Mouse (Mus musculus) left cerebral cortex, postnatal 14 days (tissue): Measurements from ENCODE around the gene Prkar2b. TPM values are rescaled to one million over a fixed set of nuclear protein-coding genes. Genes with fewer than 3 reads are reported as not detected.
A peak's percentile ranks its signal among the peaks of the same experiment; 100 is the strongest.

Experiments
- DNase-seq, 2 experiments: peaks; one replicate each; pipeline ENCODE4 v3.0.0; 2021 to 2022; ENCODE audit warnings: low spot score in 2 of 2, mixed read lengths in 1 of 2
- intact Hi-C: fragments of 180-260 bp; cut with DNase I; formaldehyde crosslinking; loops from one replicate; pipeline ENCODE4 v1.15.1; 2025
- total RNA-seq, 2 experiments: library from RNA; stranded (reverse); gene quantifications; 2 replicates each; pipeline ENCODE4 v1.2.3; 2021

The Prkar2b gene
- total RNA-seq, 2 experiments from 2014 or later = 108 to 113 TPM

- no peak for DNase-seq
- intact Hi-C loops = no loop called here
Measured at GRCm38 (mm10) chr12:32074271-32074670, 13.2 kb upstream of the Prkar2b start.

GRCm38 (mm10) chr12:32066004-32066403 lies 4.9 kb upstream of the Prkar2b start:
- intact Hi-C loops = no loop called here
- no peak for DNase-seq

DNA sequence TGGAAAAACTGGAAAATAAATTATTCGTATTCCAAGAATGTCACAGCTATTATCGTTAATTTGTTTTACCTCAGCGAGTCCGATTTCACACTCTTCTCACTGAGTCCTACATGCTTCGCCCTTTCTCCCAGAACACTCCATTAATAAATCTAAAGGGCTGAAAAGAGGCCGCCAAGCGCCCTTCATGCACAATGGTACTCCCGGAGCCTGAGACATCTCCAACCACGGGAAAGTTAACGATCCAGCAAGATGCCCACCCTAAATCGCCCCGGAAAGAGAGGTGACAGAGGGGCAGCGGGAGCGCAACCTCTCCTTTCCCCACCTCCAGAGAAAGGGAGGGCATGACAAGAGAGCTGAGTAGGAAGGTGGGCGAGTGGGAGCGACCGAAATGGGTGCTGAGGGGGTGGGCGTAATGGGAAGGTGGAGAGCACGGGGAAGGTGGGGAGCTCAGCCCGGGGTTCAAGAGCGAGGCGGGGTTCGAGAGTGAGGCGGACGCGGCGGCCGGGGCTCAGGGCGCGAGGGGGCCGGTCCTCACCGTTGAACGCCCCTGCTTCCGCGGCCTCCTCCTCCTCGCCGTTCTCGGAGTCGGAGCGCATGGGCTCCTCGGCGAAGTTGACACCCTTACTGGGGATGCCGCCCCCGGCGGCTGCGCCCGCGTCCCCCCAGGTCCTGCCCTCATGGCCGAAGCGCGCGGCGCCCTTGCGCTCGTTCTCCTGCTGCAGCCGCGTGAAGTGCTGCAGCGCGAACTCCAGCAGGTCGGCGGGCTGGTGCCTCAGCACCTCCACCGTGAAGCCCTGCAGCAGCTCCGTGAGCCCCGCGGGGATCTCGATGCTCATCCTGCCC lies 628 bp downstream of the Prkar2b start:
- peak in 1 of 2 experiments; percentile 33 for DNase-seq
- intact Hi-C loops = loop anchor here (5.0 kb wide), 2 partner anchors 88 to 187 kb away; no protein-coding TSS in a partner anchor

DNA sequence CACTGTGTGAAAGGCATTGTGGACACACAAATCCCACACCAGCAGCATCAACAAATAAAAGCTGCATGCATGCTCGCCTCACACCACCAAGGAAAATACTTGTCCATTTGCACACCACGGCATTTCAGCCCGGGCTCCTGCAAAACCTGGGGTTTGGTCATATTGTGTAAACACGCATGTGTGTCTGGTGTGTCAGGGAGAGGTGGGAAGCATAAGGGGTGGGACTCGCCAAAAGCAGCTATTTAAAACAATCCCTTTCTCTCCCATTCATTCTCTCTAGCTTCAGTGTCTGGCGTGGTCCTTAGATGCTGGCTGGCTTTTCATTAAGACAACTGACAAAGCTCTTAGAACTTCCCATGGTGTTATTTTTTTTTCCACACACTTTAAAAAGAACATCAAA lies 1.4 kb downstream of the Prkar2b start:
- intact Hi-C loops = loop anchor here (5.0 kb wide), 3 partner anchors 83 to 188 kb away; no protein-coding TSS in a partner anchor
- DNase-seq = no peak

DNA sequence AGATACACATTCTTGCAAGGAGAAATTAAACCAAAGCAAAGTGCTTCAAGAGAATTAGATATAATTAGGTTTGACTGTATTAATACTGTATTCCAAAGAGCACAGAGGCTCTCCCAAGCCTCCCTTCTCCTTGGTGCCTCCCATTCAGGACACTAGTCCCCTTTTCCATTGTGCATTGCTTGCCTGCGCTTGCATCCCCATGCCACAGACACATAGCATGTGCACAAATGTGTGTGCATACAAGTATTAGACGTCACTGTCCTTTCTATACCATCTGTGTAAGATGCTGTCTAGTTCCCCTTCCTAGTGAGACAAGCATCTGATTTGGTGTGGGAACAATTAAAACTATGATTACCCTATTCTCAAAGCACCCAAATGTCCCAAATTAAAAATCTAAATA lies 2.0 kb downstream of the Prkar2b start:
- intact Hi-C loops = loop anchor here (5.0 kb wide), 1 partner anchor 83 kb away; no protein-coding TSS in a partner anchor
- DNase-seq = no peak

DNA sequence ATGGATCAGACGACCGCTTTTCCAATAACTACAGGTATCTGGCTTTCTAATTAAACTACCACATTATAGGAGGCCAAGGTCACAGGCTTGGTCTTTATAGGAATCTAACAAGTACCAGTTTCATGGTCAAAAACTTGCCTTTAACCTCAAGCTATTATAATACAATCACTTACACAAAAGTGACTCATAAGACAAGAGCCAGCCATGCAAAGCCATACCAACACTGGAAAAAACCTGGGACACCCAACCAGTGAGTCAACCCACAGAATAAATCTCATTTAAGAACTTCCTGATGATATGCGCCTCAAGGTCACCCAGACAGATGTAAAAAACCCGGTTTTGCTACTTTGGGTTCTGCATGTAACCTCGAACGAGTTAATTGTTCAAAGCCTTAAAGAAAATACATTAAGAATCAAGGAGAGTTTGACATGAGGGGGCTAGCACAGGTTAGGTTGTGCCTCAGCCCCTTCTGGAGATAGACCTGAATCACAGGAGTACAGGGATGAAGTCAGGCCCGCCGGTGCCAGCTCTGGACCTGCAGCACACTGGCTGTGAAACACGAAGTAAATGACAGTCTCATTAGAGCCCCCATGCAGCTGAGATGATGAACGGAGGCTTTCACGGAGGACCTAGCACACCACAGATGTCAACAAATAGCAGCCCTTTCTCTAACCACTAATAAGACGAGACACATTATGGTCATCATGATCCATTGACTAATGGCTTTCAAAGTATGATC lies 3.5 kb downstream of the Prkar2b start:
- DNase-seq = no peak
- intact Hi-C loops = loop anchor here (5.0 kb wide), 1 partner anchor 85 kb away; no protein-coding TSS in a partner anchor

GRCm38 (mm10) chr12:32055797-32056196 lies 5.3 kb downstream of the Prkar2b start:
- intact Hi-C loops = loop anchor here (5.0 kb wide), 1 partner anchor 87 kb away; no protein-coding TSS in a partner anchor

GRCm38 (mm10) chr12:32054476-32055166 lies 6.5 kb downstream of the Prkar2b start:
- intact Hi-C loops = loop anchor here (5.0 kb wide), 1 partner anchor 88 kb away; no protein-coding TSS in a partner anchor
- DNase-seq = no peak

More at GRCm38 (mm10) chr12:32055797-32056196, 5.3 kb downstream of the Prkar2b start:
- no peak for DNase-seq

- no peak for DNase-seq
Measured at GRCm38 (mm10) chr12:32053637-32054366, 7.3 kb downstream of the Prkar2b start.

GRCm38 (mm10) chr12:32052882-32053281 lies 8.2 kb downstream of the Prkar2b start:
- intact Hi-C loops = no loop called here
- DNase-seq = no peak

More at GRCm38 (mm10) chr12:32053637-32054366, 7.3 kb downstream of the Prkar2b start:
- intact Hi-C loops = no loop called here

DNA sequence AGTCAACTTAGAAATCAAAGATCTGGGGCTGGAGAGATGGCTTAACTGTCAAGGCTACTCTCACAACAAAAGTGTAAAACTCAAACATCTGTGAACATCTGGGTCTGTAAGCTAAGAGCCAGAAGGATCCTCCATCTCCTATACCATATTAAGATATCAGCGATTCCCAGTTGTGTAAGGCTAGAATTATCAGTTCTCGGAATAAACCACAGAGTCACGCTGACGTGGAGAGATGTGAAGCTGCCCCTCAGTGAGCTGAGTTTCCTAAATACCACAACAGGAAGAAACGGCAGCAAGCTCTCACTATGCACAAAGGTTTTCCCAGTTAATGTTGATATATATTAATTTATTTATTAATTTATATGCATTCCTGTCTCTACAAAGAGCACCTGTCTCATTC lies 10.9 kb downstream of the Prkar2b start:
- DNase-seq = no peak

DNA sequence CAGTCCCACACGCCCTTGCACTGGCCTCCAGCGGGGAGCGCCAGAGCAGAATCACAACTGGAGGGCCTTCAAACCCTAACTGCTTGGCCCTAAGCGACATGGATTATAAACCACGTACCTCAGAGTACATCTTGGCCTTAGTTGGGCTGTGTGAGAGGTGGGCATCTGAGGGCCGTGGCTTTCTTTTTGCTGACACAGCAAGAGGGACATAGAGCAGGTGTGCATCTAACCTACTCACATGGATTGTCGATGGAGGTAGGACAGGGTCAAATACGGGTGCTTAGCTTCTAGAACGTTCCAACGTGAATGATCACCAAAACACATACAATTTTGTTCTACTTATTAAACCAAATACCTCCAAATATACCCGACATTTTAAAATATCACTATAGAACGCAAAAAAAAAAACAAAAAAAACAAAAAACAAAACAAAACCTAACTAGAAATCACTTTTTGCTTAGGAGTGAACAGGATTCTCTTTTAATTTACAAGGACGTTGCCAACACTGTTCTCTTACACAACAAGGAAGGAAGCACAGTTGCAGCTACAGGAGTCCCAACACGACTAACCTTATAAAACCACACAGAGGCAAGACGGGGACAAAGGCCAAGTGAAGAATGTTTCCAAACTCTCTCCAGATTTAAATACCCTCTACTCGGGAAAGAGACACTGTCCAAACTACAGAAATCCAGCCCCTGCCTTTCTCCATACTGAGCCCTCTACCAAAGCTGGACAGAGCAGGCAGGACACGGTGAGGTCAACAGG lies 15.3 kb downstream of the Prkar2b start:
- intact Hi-C loops = no loop called here
- no peak for DNase-seq

More for the DNA sequence above, 10.9 kb downstream of the Prkar2b start:
- intact Hi-C loops = no loop called here

- DNase-seq = no peak
- intact Hi-C loops = no loop called here
Measured at GRCm38 (mm10) chr12:32044487-32045134, 16.5 kb downstream of the Prkar2b start.

DNA sequence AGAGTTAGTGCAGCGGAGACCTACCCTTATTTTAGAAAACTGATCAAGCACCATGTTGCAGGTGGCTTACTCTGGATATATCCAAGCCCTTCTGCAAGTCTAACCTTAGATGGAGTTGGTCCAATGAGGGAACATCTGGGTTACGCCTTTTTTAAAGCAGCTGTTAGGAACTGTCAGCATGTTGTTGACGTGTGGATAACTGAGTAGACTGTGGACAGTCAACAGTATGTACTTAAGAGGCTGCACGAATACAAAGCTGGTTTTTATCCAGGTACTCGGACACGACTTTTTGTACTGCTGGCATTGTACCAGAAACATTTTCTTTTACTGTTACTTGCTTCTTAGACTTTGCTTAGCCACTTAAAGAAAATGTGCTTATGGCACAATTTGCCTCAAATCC lies 27.6 kb downstream of the Prkar2b start:
- intact Hi-C loops = no loop called here
- DNase-seq = no peak

DNA sequence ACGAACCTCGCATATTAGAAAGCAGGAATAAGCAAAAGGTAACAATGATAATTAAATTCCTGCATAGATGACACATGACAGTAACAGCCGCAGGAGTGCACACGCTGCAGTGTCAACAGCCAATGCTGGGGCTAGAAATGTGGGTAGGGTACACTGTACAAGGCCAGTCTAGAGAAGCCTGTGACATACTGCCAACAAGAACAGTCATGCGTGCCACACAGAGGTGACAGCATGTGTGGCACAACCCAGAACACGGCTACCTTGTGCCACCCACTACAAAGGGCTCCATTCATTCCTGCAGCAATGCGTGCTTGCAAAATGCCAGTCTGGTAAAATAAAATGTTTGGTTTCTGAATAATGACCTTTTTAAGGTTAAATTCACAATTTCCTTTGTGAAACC lies 28.2 kb downstream of the Prkar2b start:
- intact Hi-C loops = no loop called here

GRCm38 (mm10) chr12:32018376-32018750 lies 42.7 kb downstream of the Prkar2b start:
- intact Hi-C loops = no loop called here
- no peak for DNase-seq

More for the DNA sequence above, 28.2 kb downstream of the Prkar2b start:
- DNase-seq = no peak

GRCm38 (mm10) chr12:32017636-32018375 lies 43.3 kb downstream of the Prkar2b start:
- DNase-seq = peak in 1 of 2 experiments; percentile 36
- intact Hi-C loops = no loop called here
